Mouse (Mus musculus) intestine, embryonic 16.5 days (tissue): ENCODE measurements at regions not wholly inside any gene's neighbourhood (a gene's known extent, or its start where the extent isn't known, plus 50 kb on each side); places are given as distances from the start of the nearest gene placed in this dataset.

Source experiments
- ATAC-seq: fragments of 200-750 bp; cut with Nextera tagmentation; 2 replicates; pipeline ENCODE4 v1.8.0; 2017; ENCODE audit warnings: moderate TSS enrichment, moderate library complexity
- H3K27ac ChIP-seq: fragments of 300-500 bp; sonication (generic); 2 replicates; pipeline ENCODE4 v1.5.1; 2014; ENCODE audit warnings: mild to moderate bottlenecking, low read length
- H3K27me3 ChIP-seq: fragments of 300-500 bp; sonication (generic); replicated peaks from 2 replicates; pipeline ENCODE4 v1.6.1; 2014; ENCODE audit warnings: low read length, control low read depth, mixed read lengths; ENCODE audit not compliant: control insufficient read depth, insufficient read depth
- H3K36me3 ChIP-seq: fragments of 300-500 bp; sonication (generic); 2 replicates; pipeline ENCODE4 v1.6.1; 2014; ENCODE audit warnings: low read length, control low read depth; ENCODE audit not compliant: control insufficient read depth, insufficient read depth
- H3K4me1 ChIP-seq: fragments of 300-500 bp; sonication (generic); 2 replicates; pipeline ENCODE4 v1.6.1; 2014; ENCODE audit warnings: low read length, control low read depth, mixed read lengths; ENCODE audit not compliant: control insufficient read depth, insufficient read depth
- H3K4me2 ChIP-seq: fragments of 300-500 bp; sonication (generic); 2 replicates; pipeline ENCODE4 v1.6.1; 2014; ENCODE audit warnings: low read depth, low read length, control low read depth
- H3K4me3 ChIP-seq: fragments of 300-500 bp; sonication (generic); 2 replicates; pipeline ENCODE4 v1.5.1; 2014; ENCODE audit warnings: mild to moderate bottlenecking, low read length
- H3K9ac ChIP-seq: fragments of 300-500 bp; sonication (generic); 2 replicates; pipeline ENCODE4 v1.6.1; 2014; ENCODE audit warnings: low read depth, low read length
- H3K9me3 ChIP-seq: fragments of 300-500 bp; sonication (generic); 2 replicates; pipeline ENCODE4 v1.6.1; 2016; ENCODE audit warnings: low read length, control low read depth; ENCODE audit not compliant: control insufficient read depth
- WGBS: fragments of 180-500 bp; shearing (Covaris S2); extraction: QIAGEN DNeasy Blood & Tissue Kit; methylation state at CpG from one replicate; pipeline ENCODE4 v1.1.7; 2014; 5-methylcytosine and 5-hydroxymethylcytosine counted together

- Histone ChIP-seq H3K36me3 (no peaks in the 10 kb centered on the region), H3K9me3 (no peaks in the 10 kb centered on the region), H3K4me2 (no peak overlapping the region), H3K4me3 (no peak overlapping the region), H3K27ac (no peak overlapping the region), H3K27me3 (no peaks in the 10 kb centered on the region), H3K4me1 (no peaks in the 10 kb centered on the region), H3K9ac (no peak overlapping the region)
- no peak for ATAC-seq
- 83% methylated on average over 5 of the region's 5 CpGs for WGBS
Measured at GRCm38 (mm10) chr13:48145976-48146375, 115.1 kb upstream of the Id4 start.

GRCm38 (mm10) chr13:48147061-48147460, 114.0 kb upstream of the Id4 start:
- Histone ChIP-seq H3K4me2 (no peak overlapping the region), H3K4me1 (no peaks in the 10 kb centered on the region), H3K36me3 (no peaks in the 10 kb centered on the region), H3K27me3 (no peaks in the 10 kb centered on the region), H3K4me3 (no peak overlapping the region), H3K9ac (no peak overlapping the region), H3K9me3 (no peaks in the 10 kb centered on the region), H3K27ac (no peak overlapping the region)
- ATAC-seq: no peak
- 85% methylated on average over 7 of the region's 7 CpGs for WGBS

- no peak overlapping the region for H3K27ac ChIP-seq
- no peak overlapping the region for H3K4me2 ChIP-seq
- H3K4me3 ChIP-seq: no peak overlapping the region
- H3K4me1 ChIP-seq: no peaks in the 10 kb centered on the region
- no peaks in the 10 kb centered on the region for H3K9me3 ChIP-seq
- H3K36me3 ChIP-seq: no peaks in the 10 kb centered on the region
- no peaks in the 10 kb centered on the region for H3K27me3 ChIP-seq
- WGBS: 76% methylated on average over 7 of the region's 7 CpGs
- no peak overlapping the region for H3K9ac ChIP-seq
- ATAC-seq: no peak
Measured at GRCm38 (mm10) chr13:48153248-48153647, 107.8 kb upstream of the Id4 start.

GRCm38 (mm10) chr13:48153684-48154413, 107.2 kb upstream of the Id4 start:
- Histone ChIP-seq H3K9ac (no peak overlapping the region), H3K4me1 (no peaks in the 10 kb centered on the region), H3K4me2 (no peak overlapping the region), H3K27me3 (no peaks in the 10 kb centered on the region), H3K27ac (no peak overlapping the region), H3K36me3 (no peaks in the 10 kb centered on the region), H3K9me3 (no peaks in the 10 kb centered on the region), H3K4me3 (no peak overlapping the region)
- WGBS: 76% methylated on average over 7 of the region's 7 CpGs
- no peak for ATAC-seq

GRCm38 (mm10) chr13:48154414-48155105, 106.5 kb upstream of the Id4 start:
- H3K9me3 ChIP-seq: no peaks in the 10 kb centered on the region
- WGBS: 42% methylated on average over 6 of the region's 6 CpGs
- ATAC-seq: no peak

GRCm38 (mm10) chr13:48159020-48159910, 101.8 kb upstream of the Id4 start:
- H3K27ac ChIP-seq: no peak overlapping the region
- H3K4me1 ChIP-seq: no peaks in the 10 kb centered on the region
- H3K36me3 ChIP-seq: no peaks in the 10 kb centered on the region
- ATAC-seq: no peak
- H3K9ac ChIP-seq: no peak overlapping the region
- H3K27me3 ChIP-seq: no peaks in the 10 kb centered on the region
- H3K4me3 ChIP-seq: no peak overlapping the region
- H3K4me2 ChIP-seq: no peak overlapping the region
- H3K9me3 ChIP-seq: no peaks in the 10 kb centered on the region
- 28% methylated on average over 15 of the region's 15 CpGs for WGBS

More at GRCm38 (mm10) chr13:48154414-48155105, 106.5 kb upstream of the Id4 start:
- Histone ChIP-seq H3K4me1 (no peaks in the 10 kb centered on the region), H3K27ac (no peak overlapping the region), H3K9ac (no peak overlapping the region), H3K4me2 (no peak overlapping the region), H3K4me3 (no peak overlapping the region), H3K27me3 (no peaks in the 10 kb centered on the region), H3K36me3 (no peaks in the 10 kb centered on the region)

GRCm38 (mm10) chr13:48160161-48160560, 100.9 kb upstream of the Id4 start:
- no peak for ATAC-seq
- Histone ChIP-seq H3K4me1 (no peaks in the 10 kb centered on the region), H3K9ac (no peak overlapping the region), H3K27me3 (no peaks in the 10 kb centered on the region), H3K4me3 (no peak overlapping the region), H3K27ac (no peak overlapping the region), H3K36me3 (no peaks in the 10 kb centered on the region), H3K4me2 (no peak overlapping the region), H3K9me3 (no peaks in the 10 kb centered on the region)
- 61% methylated on average over 5 of the region's 5 CpGs for WGBS

GRCm38 (mm10) chr13:48161339-48161738, 99.7 kb upstream of the Id4 start:
- ATAC-seq: no peak
- no peak overlapping the region for H3K4me3 ChIP-seq
- no peaks in the 10 kb centered on the region for H3K9me3 ChIP-seq
- H3K9ac ChIP-seq: no peak overlapping the region
- no peaks in the 10 kb centered on the region for H3K36me3 ChIP-seq
- H3K4me2 ChIP-seq: no peak overlapping the region
- 65% methylated on average over 9 of the region's 9 CpGs for WGBS
- no peaks in the 10 kb centered on the region for H3K4me1 ChIP-seq
- no peak overlapping the region for H3K27ac ChIP-seq
- H3K27me3 ChIP-seq: no peaks in the 10 kb centered on the region

- Histone ChIP-seq H3K9me3 (no peaks in the 10 kb centered on the region), H3K27me3 (no peaks in the 10 kb centered on the region), H3K4me3 (no peak overlapping the region), H3K4me1 (no peaks in the 10 kb centered on the region), H3K27ac (no peak overlapping the region), H3K36me3 (no peaks in the 10 kb centered on the region), H3K9ac (no peak overlapping the region), H3K4me2 (no peak overlapping the region)
- 90% methylated on average over 6 of the region's 6 CpGs for WGBS
- no peak for ATAC-seq
Measured at GRCm38 (mm10) chr13:48164586-48164985, 96.4 kb upstream of the Id4 start.
